Mouse (Mus musculus) forebrain, embryonic 10.5 days (tissue): Measurements from ENCODE around the gene Zbtb18. TPM values are rescaled to one million over a fixed set of nuclear protein-coding genes. Genes with fewer than 3 reads are reported as not detected.
A peak's percentile ranks its signal among the peaks of the same experiment; 100 is the strongest.

Experiments
- DNase-seq: peaks from one replicate; pipeline ENCODE4 v3.0.0-alpha.2; 2017; ENCODE audit warnings: low spot score; ENCODE audit errors: extremely low spot score
- H3K27ac ChIP-seq: fragments of 300-500 bp; sonication (generic); 2 replicates; pipeline ENCODE4 v1.5.1; 2016; ENCODE audit warnings: mild to moderate bottlenecking
- H3K27me3 ChIP-seq: fragments of 300-500 bp; sonication (generic); 2 replicates; pipeline ENCODE4 v1.6.1; 2016; ENCODE audit warnings: mild to moderate bottlenecking; ENCODE audit not compliant: poor library complexity, severe bottlenecking
- H3K36me3 ChIP-seq: fragments of 300-500 bp; sonication (generic); replicated peaks from 2 replicates; pipeline ENCODE4 v1.6.1; 2016; ENCODE audit warnings: mild to moderate bottlenecking, moderate library complexity
- H3K4me1 ChIP-seq: fragments of 300-500 bp; sonication (generic); 2 replicates; pipeline ENCODE4 v1.6.1; 2016
- H3K4me3 ChIP-seq: fragments of 300-500 bp; sonication (generic); 2 replicates; pipeline ENCODE4 v1.5.1; 2016; ENCODE audit warnings: mild to moderate bottlenecking, moderate library complexity
- H3K9me3 ChIP-seq: fragments of 300-500 bp; sonication (generic); 2 replicates; pipeline ENCODE4 v1.6.1; 2016; ENCODE audit warnings: mild to moderate bottlenecking, moderate library complexity
- WGBS: fragments of 180-500 bp; shearing (Covaris S2); methylation state at CpG from one replicate; pipeline ENCODE4 v1.1.7; 2016; 5-methylcytosine and 5-hydroxymethylcytosine counted together
- polyA plus RNA-seq: library from polyadenylated mRNA; unstranded; fragments of >200 nt; fragmentation: Nextera tagmentation; extraction: Ambion mirVana; gene quantifications from 2 replicates; pipeline ENCODE4 v1.2.1, GENCODE M21; 2016

Zbtb18 gene
- polyA plus RNA-seq, result 2.1 and 3.0 TPM in 2 replicates

GRCm38 (mm10) chr1:177442196-177442808 lies at the start of gene Zbtb18:
Gene Zbtb18 (plus strand): TSS chr1:177442351.
- Histone ChIP-seq H3K9me3 (no peaks in the 10 kb centered on the region), H3K27me3 (no peaks in the 10 kb centered on the region), H3K27ac (peak within 1 kb of the TSS; percentile 98), H3K4me3 (peak within 1 kb of the TSS; percentile 94), H3K4me1 (peaks cover 65% of the 10 kb centered on the region), H3K36me3 (peaks cover 4% of the 10 kb centered on the region)
- no peak for DNase-seq
- WGBS, result under 1% methylated on average over 30 of the region's 106 CpGs

DNA sequence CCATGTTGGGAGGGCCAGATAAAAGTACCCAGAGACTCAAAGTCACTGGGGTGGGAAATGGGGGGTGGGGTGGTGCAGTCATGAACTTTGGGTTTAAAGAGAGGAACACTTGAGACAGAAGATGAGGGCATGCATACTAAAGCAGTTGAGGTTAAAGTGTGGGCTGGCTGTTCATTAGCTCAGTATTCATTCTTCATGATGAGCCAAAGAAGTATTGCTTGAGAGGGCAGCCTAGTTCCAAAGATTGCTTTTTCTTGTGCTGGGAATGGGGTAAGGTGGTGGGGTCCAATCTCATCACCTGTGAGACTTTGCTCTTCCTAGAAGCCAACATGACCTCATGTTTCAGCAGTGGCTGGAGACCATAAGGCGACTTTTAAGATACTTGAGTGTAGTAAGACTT lies 44.7 kb upstream of the Zbtb18 start:
- H3K9me3 ChIP-seq, result no peaks in the 10 kb centered on the region
- 89% methylated on average over 1 of the region's 1 CpGs for WGBS
- DNase-seq, result no peak

DNA sequence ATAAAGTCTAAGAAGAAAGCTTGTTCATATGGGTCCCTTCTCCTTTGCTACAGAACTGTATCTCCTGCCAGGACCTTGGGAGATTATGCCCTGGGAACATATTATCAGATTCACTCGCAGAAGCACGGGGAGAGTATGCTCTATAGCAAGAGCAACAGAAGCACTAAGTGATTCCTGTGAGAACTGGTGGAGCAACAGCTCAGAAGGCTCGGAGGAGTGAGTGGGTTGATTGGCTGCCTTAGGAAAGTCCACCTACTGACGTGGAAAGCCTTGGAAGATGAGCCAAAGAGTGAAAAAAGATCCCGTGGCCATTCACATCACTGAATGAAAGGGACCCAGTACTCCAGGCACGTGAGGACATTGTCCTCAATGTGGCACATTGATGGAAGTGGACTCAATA lies 37.0 kb upstream of the Zbtb18 start:
- peaks cover 6% of the 10 kb centered on the region for H3K4me1 ChIP-seq
- no peaks in the 10 kb centered on the region for H3K27me3 ChIP-seq
- H3K4me3 ChIP-seq, result no peak overlapping the region
- no peak for DNase-seq
- H3K36me3 ChIP-seq, result no peaks in the 10 kb centered on the region
- WGBS, result 83% methylated on average over 6 of the region's 6 CpGs
- no peaks in the 10 kb centered on the region for H3K9me3 ChIP-seq
- no peak overlapping the region for H3K27ac ChIP-seq

More for the DNA sequence above, 44.7 kb upstream of the Zbtb18 start:
- Histone ChIP-seq H3K36me3 (no peaks in the 10 kb centered on the region), H3K4me3 (no peak overlapping the region), H3K27ac (no peak overlapping the region), H3K4me1 (peaks cover 4% of the 10 kb centered on the region; the same call in 1 of the 2 replicates), H3K27me3 (no peaks in the 10 kb centered on the region)

GRCm38 (mm10) chr1:177408690-177409089 lies 33.5 kb upstream of the Zbtb18 start:
- H3K27me3 ChIP-seq, result no peaks in the 10 kb centered on the region
- DNase-seq, result no peak
- peaks cover 34% of the 10 kb centered on the region for H3K4me1 ChIP-seq
- no peak overlapping the region for H3K4me3 ChIP-seq
- WGBS, result 77% methylated on average over 3 of the region's 3 CpGs
- no peak overlapping the region for H3K27ac ChIP-seq
- no peaks in the 10 kb centered on the region for H3K36me3 ChIP-seq
- H3K9me3 ChIP-seq, result no peaks in the 10 kb centered on the region

GRCm38 (mm10) chr1:177410769-177411348 lies 31.3 kb upstream of the Zbtb18 start:
- 78% methylated on average over 7 of the region's 7 CpGs for WGBS
- Histone ChIP-seq H3K36me3 (no peaks in the 10 kb centered on the region), H3K9me3 (no peaks in the 10 kb centered on the region), H3K27ac (no peak overlapping the region), H3K4me1 (peaks cover 34% of the 10 kb centered on the region), H3K27me3 (no peaks in the 10 kb centered on the region), H3K4me3 (no peak overlapping the region)
- no peak for DNase-seq

DNA sequence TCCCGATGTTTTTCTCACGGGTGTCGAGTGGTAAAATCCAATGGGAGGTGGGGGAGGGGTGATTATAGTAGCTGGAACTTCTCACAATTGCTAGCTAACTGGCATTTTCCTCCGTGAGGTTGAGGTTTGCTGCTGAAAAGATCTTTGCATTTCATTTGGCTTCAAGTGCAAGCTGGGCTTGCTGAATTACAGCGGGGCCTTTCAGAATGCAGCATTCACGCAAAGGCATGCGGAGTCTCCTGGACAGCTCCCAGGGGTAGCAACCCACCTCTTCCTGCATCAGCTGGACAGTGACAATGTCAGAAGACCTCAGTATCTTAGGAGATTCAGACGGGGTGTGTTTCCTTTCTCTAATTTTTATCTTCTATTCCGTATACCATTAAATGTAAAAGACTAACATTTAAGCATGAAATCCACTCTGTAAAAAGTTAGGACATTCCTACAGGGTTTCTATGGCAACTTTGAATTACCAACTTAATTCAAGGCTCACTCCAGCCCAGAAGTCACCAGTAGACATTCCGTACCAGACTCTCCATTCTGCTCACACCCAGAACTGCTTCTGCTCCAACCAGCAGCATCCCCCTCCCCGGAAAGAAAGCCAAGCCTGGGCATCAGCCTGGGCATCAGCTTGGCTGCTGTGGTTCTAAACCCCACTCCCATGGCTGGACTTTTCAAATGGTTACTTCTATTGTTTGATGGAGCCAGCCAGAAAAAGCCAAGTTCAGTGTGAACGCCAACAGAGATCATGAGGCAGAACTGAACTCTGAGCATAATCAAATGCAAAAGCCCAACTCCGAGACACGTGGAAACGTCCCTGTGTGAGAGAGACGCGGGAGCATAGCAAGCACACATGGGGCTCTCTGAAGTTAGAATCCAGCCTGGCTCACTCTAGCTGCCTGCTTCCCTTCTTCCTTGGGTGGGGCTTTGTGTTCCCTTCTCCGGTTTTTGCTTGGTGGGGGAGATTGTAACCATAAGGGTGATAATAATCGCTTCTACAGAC lies 30.5 kb upstream of the Zbtb18 start:
- Histone ChIP-seq H3K9me3 (no peaks in the 10 kb centered on the region), H3K27me3 (no peaks in the 10 kb centered on the region), H3K4me1 (peaks cover 37% of the 10 kb centered on the region), H3K36me3 (no peaks in the 10 kb centered on the region), H3K27ac (peak overlapping the region; percentile 77), H3K4me3 (peak overlapping the region; percentile 23; the same call in 1 of the 2 replicates)
- 51% methylated on average over 19 of the region's 19 CpGs for WGBS
- peak; percentile 19 for DNase-seq

- Histone ChIP-seq H3K27me3 (peaks cover 5% of the 10 kb centered on the region; the same call in 1 of the 2 replicates), H3K27ac (no peak overlapping the region), H3K4me1 (peaks cover 18% of the 10 kb centered on the region), H3K9me3 (no peaks in the 10 kb centered on the region), H3K36me3 (no peaks in the 10 kb centered on the region), H3K4me3 (no peak overlapping the region)
- no peak for DNase-seq
- WGBS, result 82% methylated on average over 12 of the region's 12 CpGs
Measured at GRCm38 (mm10) chr1:177419331-177419730, 22.8 kb upstream of the Zbtb18 start.

- H3K9me3 ChIP-seq, result no peaks in the 10 kb centered on the region
- H3K36me3 ChIP-seq, result no peaks in the 10 kb centered on the region
- H3K27ac ChIP-seq, result no peak overlapping the region
- peaks cover 18% of the 10 kb centered on the region for H3K4me1 ChIP-seq
- H3K4me3 ChIP-seq, result no peak overlapping the region
- no peak for DNase-seq
- WGBS, result 53% methylated on average over 6 of the region's 6 CpGs
- H3K27me3 ChIP-seq, result peaks cover 5% of the 10 kb centered on the region; the same call in 1 of the 2 replicates
Measured at GRCm38 (mm10) chr1:177420126-177420525, 22.0 kb upstream of the Zbtb18 start.

DNA sequence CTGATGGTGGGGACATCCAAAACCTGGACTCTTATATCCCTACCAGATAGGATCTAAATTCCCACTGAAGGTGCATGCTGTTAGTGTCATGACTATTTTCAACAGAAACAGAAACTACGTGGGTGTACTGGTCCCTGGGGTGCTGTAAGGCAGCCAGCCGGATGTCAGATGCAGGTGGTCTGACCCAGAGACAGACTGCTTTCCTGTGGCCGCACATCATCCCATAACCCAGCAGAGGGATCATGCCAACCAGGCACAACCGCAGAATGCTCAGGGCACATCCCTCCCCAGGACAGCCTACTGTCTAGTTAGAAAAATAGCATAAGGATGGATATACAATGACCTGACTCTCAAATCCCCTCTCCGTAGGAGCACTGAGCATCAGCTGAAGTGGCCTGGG lies 14.3 kb upstream of the Zbtb18 start:
- no peak for DNase-seq
- Histone ChIP-seq H3K27ac (no peak overlapping the region), H3K27me3 (no peaks in the 10 kb centered on the region), H3K4me1 (no peaks in the 10 kb centered on the region), H3K36me3 (no peaks in the 10 kb centered on the region), H3K4me3 (no peak overlapping the region), H3K9me3 (no peaks in the 10 kb centered on the region)
- WGBS, result 84% methylated on average over 5 of the region's 5 CpGs

DNA sequence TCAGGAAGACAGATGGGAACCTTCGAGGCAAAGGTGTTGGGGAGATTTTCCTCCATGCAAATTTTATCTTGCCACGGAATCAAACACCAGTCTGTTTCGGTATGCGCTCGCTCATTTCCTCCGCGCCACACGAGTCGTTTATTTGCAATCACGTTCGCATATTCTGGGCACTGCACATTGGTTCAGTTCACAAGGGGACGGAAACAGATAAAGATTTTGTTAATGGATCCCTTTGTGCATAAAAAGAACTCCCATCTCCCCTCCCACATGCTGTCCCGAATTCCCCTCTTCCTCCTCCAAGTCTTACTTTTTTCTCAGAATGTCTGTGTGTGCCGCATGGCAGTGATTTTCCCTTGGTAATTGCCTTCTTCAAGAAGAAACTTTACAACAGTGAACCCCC lies 13.8 kb upstream of the Zbtb18 start:
- WGBS, result 89% methylated on average over 14 of the region's 14 CpGs
- no peaks in the 10 kb centered on the region for H3K4me1 ChIP-seq
- no peaks in the 10 kb centered on the region for H3K9me3 ChIP-seq
- no peak overlapping the region for H3K27ac ChIP-seq
- DNase-seq, result no peak
- H3K36me3 ChIP-seq, result no peaks in the 10 kb centered on the region
- H3K27me3 ChIP-seq, result no peaks in the 10 kb centered on the region
- H3K4me3 ChIP-seq, result no peak overlapping the region

DNA sequence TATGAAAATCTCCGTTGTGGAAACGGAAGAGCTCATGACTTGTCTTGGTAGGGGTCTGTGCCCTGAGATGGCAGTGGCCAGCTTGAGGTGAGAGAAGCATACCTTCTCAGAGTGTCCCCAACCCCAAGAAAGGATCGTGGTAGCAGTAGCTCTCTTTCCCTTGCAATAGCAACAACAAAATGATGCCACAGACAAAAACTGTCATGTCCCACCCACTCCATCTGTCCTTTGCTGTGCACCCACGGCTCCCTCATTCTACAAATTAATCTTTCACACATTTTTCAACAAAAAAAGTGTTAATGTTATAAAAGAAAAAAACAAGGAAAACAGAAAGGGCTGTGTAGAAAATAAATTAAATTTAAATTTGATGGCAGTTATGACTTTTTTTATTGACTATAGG lies 13.1 kb upstream of the Zbtb18 start:
- Histone ChIP-seq H3K36me3 (no peaks in the 10 kb centered on the region), H3K4me1 (no peaks in the 10 kb centered on the region), H3K4me3 (no peak overlapping the region), H3K27ac (no peak overlapping the region), H3K27me3 (no peaks in the 10 kb centered on the region), H3K9me3 (no peaks in the 10 kb centered on the region)
- no peak for DNase-seq
- 84% methylated on average over 4 of the region's 4 CpGs for WGBS

- Histone ChIP-seq H3K27ac (peak overlapping the region; percentile 98), H3K4me1 (peaks cover 48% of the 10 kb centered on the region), H3K27me3 (no peaks in the 10 kb centered on the region), H3K36me3 (no peaks in the 10 kb centered on the region), H3K4me3 (peak overlapping the region; percentile 94), H3K9me3 (no peaks in the 10 kb centered on the region)
- WGBS, result 13% methylated on average over 2 of the region's 2 CpGs
- DNase-seq, result no peak
Measured at GRCm38 (mm10) chr1:177440411-177440810, 1.7 kb upstream of the Zbtb18 start.
